Mouse (Mus musculus) neural tube, embryonic 14.5 days (tissue): ENCODE measurements around the gene Ube2k. TPM values are rescaled to one million over a fixed set of nuclear protein-coding genes. Genes with fewer than 3 reads are reported as not detected.

ENCODE experiments used
- ATAC-seq: fragments of 200-750 bp; cut with Nextera tagmentation; 2 replicates; pipeline ENCODE4 v1.8.0; 2017; ENCODE audit warnings: low read depth, mild to moderate bottlenecking, moderate TSS enrichment, moderate library complexity
- H3K27ac ChIP-seq: fragments of 300-500 bp; sonication (generic); 2 replicates; pipeline ENCODE4 v1.5.1; 2014; ENCODE audit warnings: low read depth, mild to moderate bottlenecking, control low read depth, low read length, moderate library complexity, mixed read lengths
- H3K27me3 ChIP-seq: fragments of 300-500 bp; sonication (generic); 2 replicates; pipeline ENCODE4 v1.6.1; 2014; ENCODE audit warnings: low read length; ENCODE audit not compliant: control insufficient read depth, insufficient read depth
- H3K36me3 ChIP-seq: fragments of 300-500 bp; sonication (generic); 2 replicates; pipeline ENCODE4 v1.6.1; 2014; ENCODE audit warnings: low read length, mixed read lengths; ENCODE audit not compliant: control insufficient read depth, insufficient read depth
- H3K4me1 ChIP-seq: fragments of 300-500 bp; sonication (generic); 2 replicates; pipeline ENCODE4 v1.6.1; 2014; ENCODE audit warnings: low read length; ENCODE audit not compliant: control insufficient read depth, insufficient read depth
- H3K4me2 ChIP-seq: fragments of 300-500 bp; sonication (generic); 2 replicates; pipeline ENCODE4 v1.6.1; 2014; ENCODE audit warnings: mild to moderate bottlenecking, low read depth, low read length, control low read depth
- H3K4me3 ChIP-seq: fragments of 300-500 bp; sonication (generic); 2 replicates; pipeline ENCODE4 v1.5.1; 2014; ENCODE audit warnings: low read depth, low read length, control low read depth, mixed read lengths
- H3K9ac ChIP-seq: fragments of 300-500 bp; sonication (generic); replicated peaks from 2 replicates; pipeline ENCODE4 v1.6.1; 2014; ENCODE audit warnings: low read depth, mild to moderate bottlenecking, control low read depth, low read length, mixed read lengths
- H3K9me3 ChIP-seq: fragments of 300-500 bp; sonication (generic); 2 replicates; pipeline ENCODE4 v1.6.1; 2016; ENCODE audit warnings: low read length; ENCODE audit not compliant: control insufficient read depth
- WGBS: fragments of 180-500 bp; shearing (Covaris S2); extraction: QIAGEN DNeasy Blood & Tissue Kit; methylation state at CpG from one replicate; pipeline ENCODE4 v1.1.7; 2014; 5-methylcytosine and 5-hydroxymethylcytosine counted together
- polyA plus RNA-seq: library from polyadenylated mRNA; unstranded; fragments of >200 nt; fragmentation: Nextera tagmentation; extraction: Ambion mirVana; gene quantifications from 2 replicates; pipeline ENCODE4 v1.2.1, GENCODE M21; 2014

Gene Ube2k
- polyA plus RNA-seq, 1 experiment from 2014 or later, result 179 TPM

DNA sequence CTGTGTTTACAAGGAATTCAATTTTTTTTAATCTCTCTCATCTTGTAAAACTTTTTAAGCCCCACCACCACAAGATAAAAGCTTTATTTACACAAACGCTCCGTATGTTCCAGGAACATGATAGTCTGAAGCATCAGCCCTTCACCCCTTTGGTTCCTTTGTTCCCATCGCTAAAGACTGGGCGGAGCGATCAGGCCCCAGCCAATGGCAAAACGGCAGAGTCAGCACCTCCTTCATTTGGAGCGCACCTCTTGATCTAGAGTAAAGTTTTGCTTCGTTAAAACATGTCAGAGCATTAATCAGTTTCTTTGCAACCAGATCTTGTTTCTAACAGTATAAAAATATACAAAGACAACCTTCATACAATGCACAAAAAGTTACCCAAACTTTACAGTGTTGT, 31.2 kb upstream of the Ube2k start:
- ATAC-seq, result no peak
- WGBS, result 8% methylated on average over 8 of the region's 8 CpGs
- no peak overlapping the region for H3K27ac ChIP-seq
- H3K27me3 ChIP-seq, result no peaks in the 10 kb centered on the region
- H3K4me3 ChIP-seq, result no peak overlapping the region
- H3K36me3 ChIP-seq, result no peaks in the 10 kb centered on the region
- H3K4me2 ChIP-seq, result no peak overlapping the region
- H3K9ac ChIP-seq, result no peak overlapping the region
- H3K9me3 ChIP-seq, result no peaks in the 10 kb centered on the region
- no peaks in the 10 kb centered on the region for H3K4me1 ChIP-seq

DNA sequence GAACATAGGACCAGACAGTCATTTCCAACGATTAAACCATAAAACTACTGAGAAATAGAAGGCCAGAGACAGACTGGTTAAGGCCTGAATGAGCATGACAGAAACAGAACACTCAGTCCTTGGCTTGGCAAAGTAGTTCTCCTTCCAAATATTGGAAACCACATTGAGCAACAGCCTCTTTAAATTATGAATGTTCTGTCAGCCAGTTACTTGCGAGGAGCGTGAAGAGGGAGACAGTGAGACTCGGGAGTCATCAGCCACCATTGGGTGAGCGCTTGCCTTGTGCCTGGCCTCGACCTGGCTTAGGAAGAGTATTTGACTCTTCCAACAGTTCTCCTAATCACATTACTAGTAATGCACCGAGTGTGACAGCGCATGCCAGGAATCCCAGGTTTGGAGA, 28.6 kb upstream of the Ube2k start:
- H3K27me3 ChIP-seq, result no peaks in the 10 kb centered on the region
- WGBS, result 83% methylated on average over 8 of the region's 8 CpGs
- ATAC-seq, result no peak
- no peaks in the 10 kb centered on the region for H3K9me3 ChIP-seq
- H3K4me1 ChIP-seq, result no peaks in the 10 kb centered on the region
- no peak overlapping the region for H3K27ac ChIP-seq
- no peaks in the 10 kb centered on the region for H3K36me3 ChIP-seq
- no peak overlapping the region for H3K4me3 ChIP-seq
- no peak overlapping the region for H3K9ac ChIP-seq
- no peak overlapping the region for H3K4me2 ChIP-seq

DNA sequence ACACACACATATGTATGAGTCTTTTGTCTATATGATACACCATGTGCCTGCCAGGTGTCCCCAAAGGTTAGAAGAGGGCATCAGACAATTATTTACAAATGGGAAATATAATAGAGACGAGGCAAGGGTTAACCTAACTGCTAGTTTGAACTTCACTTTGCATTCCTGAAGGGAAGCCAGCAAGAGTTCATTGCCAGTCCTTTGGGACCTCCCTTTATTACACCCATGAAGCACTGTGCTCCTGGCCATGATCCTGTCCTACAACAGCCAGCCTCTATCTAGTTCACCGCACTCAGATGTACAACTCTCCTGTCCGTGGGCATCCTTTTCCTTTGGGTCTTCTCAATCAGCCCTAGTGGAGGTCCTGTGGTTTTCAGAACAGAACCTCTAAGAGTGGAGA, 23.5 kb upstream of the Ube2k start:
- Histone ChIP-seq H3K4me1 (no peaks in the 10 kb centered on the region), H3K9me3 (no peaks in the 10 kb centered on the region), H3K9ac (no peak overlapping the region), H3K36me3 (no peaks in the 10 kb centered on the region), H3K27ac (no peak overlapping the region), H3K4me2 (no peak overlapping the region), H3K27me3 (no peaks in the 10 kb centered on the region), H3K4me3 (no peak overlapping the region)
- WGBS, result 86% methylated on average over 3 of the region's 3 CpGs
- no peak for ATAC-seq

GRCm38 (mm10) chr5:65514635-65515278, 22.3 kb upstream of the Ube2k start:
- H3K9ac ChIP-seq, result no peak overlapping the region
- H3K36me3 ChIP-seq, result no peaks in the 10 kb centered on the region
- no peak overlapping the region for H3K27ac ChIP-seq
- H3K4me1 ChIP-seq, result no peaks in the 10 kb centered on the region
- no peak overlapping the region for H3K4me2 ChIP-seq
- H3K27me3 ChIP-seq, result no peaks in the 10 kb centered on the region
- 66% methylated on average over 5 of the region's 5 CpGs for WGBS
- no peaks in the 10 kb centered on the region for H3K9me3 ChIP-seq
- H3K4me3 ChIP-seq, result no peak overlapping the region
- no peak for ATAC-seq

DNA sequence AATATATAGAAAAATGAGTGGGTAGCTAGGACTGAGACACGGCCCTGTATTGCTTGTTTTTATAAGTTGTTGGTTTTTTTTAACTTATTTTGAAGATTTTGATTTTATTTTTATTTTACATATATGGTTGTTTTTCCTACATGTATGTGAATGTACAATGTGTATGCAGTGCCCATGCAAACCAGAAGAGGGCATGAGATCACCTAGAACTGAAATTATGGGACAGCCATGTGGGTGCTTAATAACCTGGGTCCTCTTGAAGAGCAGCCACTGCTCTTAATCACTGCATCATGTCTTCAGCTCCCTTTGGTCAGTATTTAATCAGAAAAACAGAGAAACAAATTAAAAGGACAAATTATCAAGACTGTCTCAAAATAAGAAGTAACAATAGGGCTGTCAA, 15.2 kb upstream of the Ube2k start:
- 89% methylated on average over 1 of the region's 1 CpGs for WGBS
- Histone ChIP-seq H3K27me3 (no peaks in the 10 kb centered on the region), H3K36me3 (no peaks in the 10 kb centered on the region), H3K27ac (no peak overlapping the region), H3K4me2 (no peak overlapping the region), H3K4me1 (no peaks in the 10 kb centered on the region), H3K9ac (no peak overlapping the region), H3K4me3 (no peak overlapping the region), H3K9me3 (no peaks in the 10 kb centered on the region)
- no peak for ATAC-seq

DNA sequence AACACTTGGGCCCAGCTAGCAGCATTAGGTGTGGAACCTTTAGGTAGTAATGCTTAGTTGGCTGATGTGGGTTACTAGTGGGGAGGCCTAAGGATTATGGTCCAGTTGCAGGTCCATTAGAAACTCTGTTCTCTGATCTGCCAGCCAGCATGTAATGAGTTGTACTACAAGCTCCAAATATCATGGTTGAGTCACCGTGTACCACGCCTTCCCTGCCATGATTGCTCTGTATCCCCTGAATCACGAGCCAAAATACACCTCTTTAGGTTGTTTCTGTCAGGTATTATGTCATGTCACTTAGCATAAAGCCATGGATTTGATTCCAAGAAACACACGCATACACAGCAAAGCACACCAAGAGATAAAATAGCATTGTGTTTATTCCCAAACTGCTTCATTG, 12.2 kb upstream of the Ube2k start:
- no peaks in the 10 kb centered on the region for H3K36me3 ChIP-seq
- no peaks in the 10 kb centered on the region for H3K9me3 ChIP-seq
- ATAC-seq, result no peak
- no peaks in the 10 kb centered on the region for H3K27me3 ChIP-seq
- H3K4me2 ChIP-seq, result no peak overlapping the region
- 79% methylated on average over 4 of the region's 4 CpGs for whole genome bisulfite sequencing
- H3K4me1 ChIP-seq, result no peaks in the 10 kb centered on the region
- no peak overlapping the region for H3K4me3 ChIP-seq
- H3K9ac ChIP-seq, result no peak overlapping the region
- H3K27ac ChIP-seq, result no peak overlapping the region

GRCm38 (mm10) chr5:65525674-65526443, 11.2 kb upstream of the Ube2k start:
- no peaks in the 10 kb centered on the region for H3K9me3 ChIP-seq
- H3K36me3 ChIP-seq, result no peaks in the 10 kb centered on the region
- no peaks in the 10 kb centered on the region for H3K4me1 ChIP-seq
- H3K27ac ChIP-seq, result no peak overlapping the region; the same call in 1 of the 2 replicates
- WGBS, result 7% methylated on average over 8 of the region's 8 CpGs
- H3K9ac ChIP-seq, result no peak overlapping the region
- H3K4me2 ChIP-seq, result no peak overlapping the region
- no peaks in the 10 kb centered on the region for H3K27me3 ChIP-seq
- H3K4me3 ChIP-seq, result no peak overlapping the region
- no peak for ATAC-seq

- H3K4me2 ChIP-seq, result no peak overlapping the region
- ATAC-seq, result no peak
- no peaks in the 10 kb centered on the region for H3K27me3 ChIP-seq
- no peaks in the 10 kb centered on the region for H3K4me1 ChIP-seq
- no peak overlapping the region for H3K27ac ChIP-seq
- H3K9ac ChIP-seq, result no peak overlapping the region
- no peaks in the 10 kb centered on the region for H3K36me3 ChIP-seq
- no peaks in the 10 kb centered on the region for H3K9me3 ChIP-seq
- no peak overlapping the region for H3K4me3 ChIP-seq
- WGBS, result 69% methylated on average over 3 of the region's 3 CpGs
These were observed 5.8 kb upstream of the Ube2k start for GRCm38 (mm10) chr5:65531283-65531682.

DNA sequence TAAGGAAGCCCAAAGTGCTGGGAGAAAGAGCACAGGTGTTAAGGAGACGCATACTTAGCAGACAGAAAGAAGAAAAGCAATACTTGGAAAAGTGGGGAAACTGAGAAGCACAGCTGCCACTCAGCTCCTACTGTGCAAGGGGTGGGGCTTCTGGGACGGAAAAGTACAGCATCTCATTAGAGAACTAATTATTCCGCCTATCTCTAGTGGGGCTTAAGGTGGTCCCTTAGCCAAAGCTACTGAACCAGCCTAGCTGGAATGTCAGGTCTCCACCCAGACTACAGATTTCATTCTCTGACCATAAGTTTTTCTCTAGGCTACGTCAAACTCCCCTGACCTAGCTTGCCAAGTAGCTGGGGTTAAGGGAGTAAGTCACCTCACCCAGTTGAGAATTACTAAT, 2.5 kb upstream of the Ube2k start:
- Histone ChIP-seq H3K4me3 (no peak overlapping the region), H3K9ac (no peak overlapping the region), H3K4me2 (no peak overlapping the region), H3K36me3 (no peaks in the 10 kb centered on the region), H3K4me1 (peaks cover 8% of the 10 kb centered on the region), H3K27ac (no peak overlapping the region), H3K27me3 (no peaks in the 10 kb centered on the region; the same call in 1 of the 2 replicates), H3K9me3 (no peaks in the 10 kb centered on the region)
- ATAC-seq, result no peak
- 74% methylated on average over 4 of the region's 4 CpGs for WGBS
